Mouse (Mus musculus) monocyte, adult 5-6 weeks (primary cell): ENCODE measurements around the gene Ing4. TPM values are rescaled to one million over a fixed set of nuclear protein-coding genes. Genes with fewer than 3 reads are reported as not detected.
"Not testable (repeated sequence)": the region's sequence is repeated elsewhere in the genome, so short reads cannot be mapped to it uniquely, and the experiment has no call there.

Source experiments
- ATAC-seq: fragments of 153-309, 156-312 bp; replicated peaks from 2 replicates; pipeline ENCODE4 v1.8.0; 2017; ENCODE audit warnings: mild to moderate bottlenecking; ENCODE audit not compliant: low TSS enrichment, insufficient number of reproducible peaks, severe bottlenecking, poor library complexity, low FRiP score
- total RNA-seq: library from RNA; stranded (forward); fragments of 200-1000, 200-491, 200-594 nt; gene quantifications from 3 replicates; pipeline ENCODE4 v1.2.3, GENCODE M21; 2017

The Ing4 gene
- total RNA-seq, 1 experiment from 2014 or later: 118 TPM

- no peak for ATAC-seq
These were observed 894 bp upstream of the Ing4 start for GRCm38 (mm10) chr6:125038666-125039065.

GRCm38 (mm10) chr6:125039131-125039530 lies 429 bp upstream of the Ing4 start:
- no peak for ATAC-seq

DNA sequence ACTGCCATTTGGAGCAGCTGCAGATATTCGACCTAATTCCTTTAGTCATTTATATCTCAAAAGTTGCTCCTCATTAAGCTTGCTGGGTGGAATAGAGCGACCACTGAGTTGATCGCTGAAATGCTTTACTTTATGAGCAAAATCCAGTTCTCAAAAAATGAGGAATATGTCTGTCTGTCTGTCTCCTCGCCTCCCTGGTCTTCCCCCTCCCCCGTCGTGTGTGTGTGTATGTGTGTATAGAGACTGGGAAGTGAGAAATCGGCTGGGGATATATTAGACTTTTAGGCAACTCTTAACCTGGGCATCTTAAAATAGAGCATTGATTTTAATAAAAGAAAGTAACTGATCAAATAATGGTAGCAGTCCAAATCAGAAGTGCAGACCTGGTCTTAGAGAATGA lies 661 bp downstream of the Ing4 start:
- no peak for ATAC-seq

GRCm38 (mm10) chr6:125041047-125041446 lies 1.5 kb downstream of the Ing4 start:
- ATAC-seq: peak; percentile 71

GRCm38 (mm10) chr6:125042081-125042480 lies 2.5 kb downstream of the Ing4 start:
- no peak for ATAC-seq

GRCm38 (mm10) chr6:125046691-125047090 lies 7.1 kb downstream of the Ing4 start:
- peak; percentile 59; the same call in 1 of the 2 replicates for ATAC-seq

- ATAC-seq: no peak
These were observed 10.1 kb downstream of the Ing4 start, which contains the start of gene Acrbp for GRCm38 (mm10) chr6:125049678-125050077. Gene Acrbp, plus strand, starts transcription at chr6:125049689.

GRCm38 (mm10) chr6:125051237-125051636 lies 11.7 kb downstream of the Ing4 start:
- ATAC-seq: no peak

DNA sequence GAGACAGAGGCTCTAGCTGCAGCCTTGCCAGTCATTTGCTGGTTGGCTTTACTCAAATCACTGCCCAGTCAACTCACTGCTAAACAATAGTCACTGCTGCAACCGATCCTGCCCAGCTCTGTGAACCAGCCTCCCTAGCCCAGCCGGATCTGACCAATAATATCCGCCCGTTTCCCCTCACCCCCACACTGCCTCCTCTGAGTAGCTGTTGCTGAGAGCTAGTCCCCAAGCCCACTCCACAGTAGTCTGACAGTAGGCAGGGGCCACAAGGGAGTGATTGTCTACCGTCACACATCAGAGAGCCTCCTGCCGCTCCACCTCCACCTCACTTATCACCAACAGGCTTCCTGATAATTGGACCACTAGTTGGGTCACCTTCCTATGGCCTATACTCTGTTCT lies 21.9 kb downstream of the Ing4 start:
- no peak for ATAC-seq

GRCm38 (mm10) chr6:125062511-125062910 lies 23.0 kb downstream of the Ing4 start:
- no peak for ATAC-seq

- ATAC-seq: no peak
These were observed 24.3 kb downstream of the Ing4 start for GRCm38 (mm10) chr6:125063906-125064305.

DNA sequence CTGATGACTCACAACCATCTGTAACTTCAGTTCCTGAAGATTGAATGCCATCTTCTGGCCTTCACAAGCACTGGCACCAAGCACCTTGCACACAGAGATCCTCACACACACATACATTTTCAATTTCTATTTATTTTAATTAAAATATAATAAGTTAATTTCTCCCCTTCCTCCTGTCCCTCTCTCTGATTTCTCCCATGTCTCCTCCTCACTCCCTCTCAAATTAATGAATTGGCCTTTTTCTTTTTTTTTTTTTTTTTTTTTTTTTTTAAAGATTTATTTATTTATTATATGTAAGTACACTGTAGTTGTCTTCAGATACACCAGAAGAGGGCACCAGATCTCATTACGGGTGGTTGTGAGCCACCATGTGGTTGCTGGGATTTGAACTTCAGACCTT lies 25.7 kb downstream of the Ing4 start:
- ATAC-seq: not testable (repeated sequence)

DNA sequence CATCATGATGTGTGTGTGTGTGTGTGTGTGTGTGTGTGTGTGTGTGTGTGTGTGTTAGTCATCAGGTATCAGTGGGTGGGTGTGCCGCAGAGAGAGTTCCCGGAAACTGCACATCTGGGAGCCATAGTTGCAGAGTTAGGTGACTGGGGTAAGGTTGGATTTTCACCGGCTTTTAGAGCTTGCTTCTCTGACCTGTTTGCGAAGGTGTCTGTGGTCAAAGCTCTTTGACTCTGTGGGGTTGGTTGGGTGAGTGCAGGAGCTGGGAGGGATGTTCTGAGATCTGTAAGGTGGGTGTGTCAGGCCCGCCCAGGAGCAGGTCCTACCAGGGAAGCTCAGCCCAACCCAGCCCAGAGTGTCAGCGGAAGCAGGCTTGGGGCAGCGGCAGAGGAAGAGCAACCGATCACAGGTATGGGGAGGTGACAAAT lies 28.0 kb downstream of the Ing4 start, which contains the start of gene Lpar5:
TSS of gene Lpar5 (plus strand) at position 350 of the 425 bp plus-strand sequence.
- ATAC-seq: no peak

DNA sequence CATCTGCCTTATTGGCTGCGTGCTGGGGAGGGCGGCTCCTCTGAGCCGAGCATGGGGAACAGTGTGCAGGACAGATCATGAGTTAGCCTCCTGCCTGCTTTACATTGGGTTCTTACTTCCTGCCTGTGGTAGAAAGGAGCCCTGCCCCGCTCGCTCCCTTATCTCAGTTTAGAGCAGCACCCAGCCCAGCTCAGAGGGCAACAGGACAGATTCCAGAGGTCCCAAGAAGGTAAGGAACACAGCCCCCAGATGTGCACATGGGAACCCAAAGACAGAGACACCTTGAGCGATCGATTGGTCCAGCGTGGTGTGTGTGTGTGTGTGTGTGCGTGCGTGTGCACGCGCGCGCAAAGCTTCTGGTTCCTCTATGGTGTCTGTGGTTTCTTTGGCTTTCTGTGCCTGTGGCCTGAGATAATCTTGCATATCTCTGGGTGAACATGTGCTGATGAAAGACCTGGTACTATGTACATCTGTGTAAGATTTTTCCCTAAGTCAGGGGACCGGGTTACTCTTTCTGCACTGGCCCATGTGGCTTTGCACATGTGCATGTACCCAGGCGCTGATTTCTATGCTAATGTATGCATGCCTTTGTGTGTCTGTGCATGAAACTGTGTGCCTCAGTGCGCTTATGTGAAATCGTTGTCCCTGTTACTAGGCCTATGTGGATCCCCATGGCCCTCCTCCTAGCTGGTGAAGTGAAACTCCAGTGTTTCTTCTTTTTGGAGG lies 31.8 kb downstream of the Ing4 start:
- ATAC-seq: peak; percentile 72

DNA sequence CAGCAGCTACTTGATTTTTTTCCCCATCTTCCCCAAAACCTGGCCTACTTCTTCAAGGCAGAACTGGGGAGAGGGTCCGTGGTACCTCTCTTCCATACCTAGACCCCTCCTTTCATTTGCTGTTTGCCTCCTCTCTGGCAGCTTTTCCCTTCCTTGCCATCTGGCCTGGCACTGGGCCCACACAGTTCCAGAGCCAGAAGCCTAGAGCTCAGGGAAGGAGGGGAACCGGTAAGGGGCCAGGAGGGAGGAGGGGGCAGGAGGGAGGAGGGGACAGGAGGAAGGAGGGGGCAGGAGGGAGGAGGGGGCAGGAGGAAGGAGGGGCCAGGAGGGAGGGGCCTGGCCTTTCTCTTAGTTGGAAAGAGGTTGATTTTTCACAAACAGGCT lies 32.3 kb downstream of the Ing4 start:
- no peak for ATAC-seq

DNA sequence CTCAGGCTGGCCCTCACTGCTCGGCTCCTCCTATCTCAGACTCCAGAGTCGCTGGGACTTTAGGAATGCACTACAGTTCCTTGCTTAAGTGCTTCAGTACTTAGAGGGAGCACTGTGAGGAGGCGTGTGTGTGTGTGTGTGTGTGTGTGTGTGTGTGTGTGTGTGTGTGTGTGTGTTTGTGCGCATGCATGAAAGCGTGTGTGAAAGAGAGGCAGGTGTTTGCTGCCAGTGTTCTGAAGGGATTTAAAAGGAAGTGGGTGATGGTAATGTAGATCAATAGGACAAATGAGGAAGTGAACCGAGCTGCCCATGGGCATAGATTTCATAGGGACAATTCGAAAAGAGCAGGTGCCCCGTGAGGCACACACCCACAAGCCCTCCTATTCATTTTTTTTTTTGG lies 34.3 kb downstream of the Ing4 start:
- 0 out of 2 replicates have a peak, but pooled peaks have one; percentile 14 for ATAC-seq

DNA sequence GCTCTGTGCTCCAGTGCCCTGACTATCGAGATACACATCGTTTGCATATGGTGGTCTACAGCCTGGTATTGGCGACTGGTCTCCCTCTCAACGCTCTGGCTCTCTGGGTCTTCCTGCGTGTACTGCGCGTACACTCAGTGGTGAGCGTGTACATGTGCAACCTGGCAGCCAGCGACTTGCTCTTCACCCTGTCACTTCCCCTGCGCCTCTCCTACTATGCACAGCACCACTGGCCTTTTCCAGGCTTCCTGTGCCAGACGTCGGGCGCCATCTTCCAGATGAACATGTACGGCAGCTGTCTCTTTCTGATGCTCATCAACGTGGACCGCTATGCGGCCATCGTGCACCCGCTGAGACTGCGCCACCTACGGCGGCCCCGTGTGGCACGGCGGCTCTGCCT lies 41.8 kb downstream of the Ing4 start:
- ATAC-seq: no peak

- no peak for ATAC-seq
These were observed 42.4 kb downstream of the Ing4 start for GRCm38 (mm10) chr6:125081797-125082560.

GRCm38 (mm10) chr6:125082801-125083386 lies 43.3 kb downstream of the Ing4 start:
- ATAC-seq: no peak

- ATAC-seq: peak; percentile 57
These were observed 44.9 kb downstream of the Ing4 start for GRCm38 (mm10) chr6:125084424-125084823.
